In genomic region chr11:101260826-101261380, GRCm38 (mm10) we compare ENCODE assay signal across 8 mouse cellular contexts. TPM values are rescaled to one million over a fixed set of nuclear protein-coding genes. Genes with fewer than 3 reads are reported as not detected.
A peak's percentile ranks its signal among the peaks of the same experiment; 100 is the strongest.
DNase-seq lines count a peak whose midpoint lies in the region; ATAC-seq and TF ChIP-seq lines count a peak whose summit lies in the region.

No protein-coding gene starts in this region.

- no peak for TF ChIP-seq CTCF in hindbrain, postnatal 0 days (IDR thresholded peaks at IDR 0.05; ENCODE audit: low read depth)

- H3K36me3 ChIP-seq in embryonic facial prominence, embryonic 12.5 days = peaks cover 7% of the 10 kb centered on the region; the same call in 1 of the 2 replicates
- H3K36me3 ChIP-seq in hindbrain, postnatal 0 days (ENCODE audit: insufficient read depth, low read length) = peaks cover 11% of the 10 kb centered on the region; the same call in 1 of the 2 replicates
- H3K36me3 ChIP-seq in midbrain, embryonic 12.5 days = peaks cover 10% of the 10 kb centered on the region; the same call in 1 of the 2 replicates

- H3K9ac ChIP-seq in embryonic facial prominence, embryonic 12.5 days = peak overlapping the region; percentile 70
- peak overlapping the region; percentile 63 for H3K9ac ChIP-seq in hindbrain, postnatal 0 days (replicated peaks; ENCODE audit: low read length)
- peak overlapping the region; percentile 71 for H3K9ac ChIP-seq in midbrain, embryonic 12.5 days (replicated peaks)

- peak overlapping the region; percentile 97 for H3K4me2 ChIP-seq in embryonic facial prominence, embryonic 12.5 days (replicated peaks)
- peak overlapping the region; percentile 97 for H3K4me2 ChIP-seq in hindbrain, postnatal 0 days (ENCODE audit: low read depth, low read length)
- H3K4me2 ChIP-seq in midbrain, embryonic 12.5 days (replicated peaks) = peak overlapping the region; percentile 98

- no peak for ATAC-seq in embryonic facial prominence, embryonic 12.5 days (ENCODE audit: insufficient number of reproducible peaks, insufficient read depth, low FRiP score, low TSS enrichment)
- 0 out of 2 replicates have a peak, but pooled peaks have one; percentile 16 for ATAC-seq in hindbrain, postnatal 0 days
- no peak; the same call in 1 of the 2 replicates for ATAC-seq in midbrain, embryonic 12.5 days (ENCODE audit: low FRiP score, low read depth)

- under 1% methylated on average over 30 of the region's 30 CpGs for WGBS in embryonic facial prominence, embryonic 12.5 days
- 1% methylated on average over 30 of the region's 30 CpGs for WGBS in hindbrain, postnatal 0 days
- WGBS in midbrain, embryonic 12.5 days = under 1% methylated on average over 30 of the region's 30 CpGs

- peaks cover 54% of the 10 kb centered on the region for H3K4me1 ChIP-seq in embryonic facial prominence, embryonic 12.5 days
- H3K4me1 ChIP-seq in hindbrain, postnatal 0 days (ENCODE audit: insufficient read depth, low read length) = peaks cover 20% of the 10 kb centered on the region
- peaks cover 53% of the 10 kb centered on the region for H3K4me1 ChIP-seq in midbrain, embryonic 12.5 days

- H3K4me3 ChIP-seq in embryonic facial prominence, embryonic 12.5 days = peak overlapping the region; percentile 55
- H3K4me3 ChIP-seq in hindbrain, postnatal 0 days (ENCODE audit: low read length) = peak overlapping the region; percentile 42
- peak overlapping the region; percentile 50 for H3K4me3 ChIP-seq in midbrain, embryonic 12.5 days

- DNase-seq in kidney, adult 18-20 months = peak; percentile 60
- no peak for DNase-seq in kidney, postnatal 14 days
- no peak for DNase-seq in hindbrain, postnatal 0 days (ENCODE audit: low spot score)
- DNase-seq in right cerebral cortex, postnatal 14 days = no peak
- DNase-seq in thymus, postnatal 4 days = no peak
- no peak for DNase-seq in thymus, postnatal 25 days

- H3K27me3 ChIP-seq in embryonic facial prominence, embryonic 12.5 days = peaks cover 45% of the 10 kb centered on the region
- peaks cover 11% of the 10 kb centered on the region; the same call in 1 of the 2 replicates for H3K27me3 ChIP-seq in hindbrain, postnatal 0 days (ENCODE audit: insufficient read depth, low read length)
- H3K27me3 ChIP-seq in midbrain, embryonic 12.5 days = peaks cover 59% of the 10 kb centered on the region

- peak overlapping the region; percentile 80 for H3K27ac ChIP-seq in embryonic facial prominence, embryonic 12.5 days
- H3K27ac ChIP-seq in hindbrain, postnatal 0 days = peak overlapping the region; percentile 41; the same call in 1 of the 2 replicates
- H3K27ac ChIP-seq in midbrain, embryonic 12.5 days (replicated peaks) = peak overlapping the region; percentile 58

- no peaks in the 10 kb centered on the region for H3K9me3 ChIP-seq in embryonic facial prominence, embryonic 12.5 days
- no peaks in the 10 kb centered on the region for H3K9me3 ChIP-seq in hindbrain, postnatal 0 days (ENCODE audit: low read length)
- no peaks in the 10 kb centered on the region for H3K9me3 ChIP-seq in midbrain, embryonic 12.5 days

RNA-seq across cellular contexts. Expression of gene Wnk4, which starts 0.5 kb away (rescaled TPM):
- polyA plus RNA-seq in embryonic facial prominence, embryonic 12.5 days (2016; fragmentation: Nextera tagmentation; extraction: Ambion mirVana) = 7.7 and 8.0 TPM in 2 replicates
- total RNA-seq in hindbrain, postnatal 0 days (2014; rRNA removed) = 1.5 and 2.5 TPM in 2 replicates
- 6.5 and 8.0 TPM in 2 replicates for polyA plus RNA-seq in hindbrain, postnatal 0 days (2015; fragmentation: Nextera tagmentation; extraction: Ambion mirVana)
- polyA plus RNA-seq in midbrain, embryonic 12.5 days (2016; fragmentation: Nextera tagmentation; extraction: Ambion mirVana) = 7.8 and 10.2 TPM in 2 replicates

RNA-seq across cellular contexts. Expression of gene Vps25, which starts 7.4 kb away (rescaled TPM):
- polyA plus RNA-seq in embryonic facial prominence, embryonic 12.5 days (2016; fragmentation: Nextera tagmentation; extraction: Ambion mirVana) = 93.6 and 99.3 TPM in 2 replicates
- total RNA-seq in hindbrain, postnatal 0 days (2014; rRNA removed) = 66.1 and 82.1 TPM in 2 replicates
- 134 and 137 TPM in 2 replicates for polyA plus RNA-seq in hindbrain, postnatal 0 days (2015; fragmentation: Nextera tagmentation; extraction: Ambion mirVana)
- polyA plus RNA-seq in midbrain, embryonic 12.5 days (2016; fragmentation: Nextera tagmentation; extraction: Ambion mirVana) = 101 and 102 TPM in 2 replicates

RNA-seq across cellular contexts. Expression of gene Ramp2, which starts 15.1 kb away (rescaled TPM):
- polyA plus RNA-seq in embryonic facial prominence, embryonic 12.5 days (2016; fragmentation: Nextera tagmentation; extraction: Ambion mirVana) = 80.2 and 86.9 TPM in 2 replicates
- total RNA-seq in hindbrain, postnatal 0 days (2014; rRNA removed) = 66.1 and 72.7 TPM in 2 replicates
- polyA plus RNA-seq in hindbrain, postnatal 0 days (2015; fragmentation: Nextera tagmentation; extraction: Ambion mirVana) = 108 and 111 TPM in 2 replicates
- polyA plus RNA-seq in midbrain, embryonic 12.5 days (2016; fragmentation: Nextera tagmentation; extraction: Ambion mirVana) = 70.3 and 76.3 TPM in 2 replicates

RNA-seq across cellular contexts. Expression of gene Cntd1, which starts 17.9 kb away (rescaled TPM):
- 1.4 and 2.0 TPM in 2 replicates for polyA plus RNA-seq in embryonic facial prominence, embryonic 12.5 days (2016; fragmentation: Nextera tagmentation; extraction: Ambion mirVana)
- total RNA-seq in hindbrain, postnatal 0 days (2014; rRNA removed) = 0.10 TPM in 1 of 2 replicates, not detected in the other
- 0.66 and 0.89 TPM in 2 replicates for polyA plus RNA-seq in hindbrain, postnatal 0 days (2015; fragmentation: Nextera tagmentation; extraction: Ambion mirVana)
- polyA plus RNA-seq in midbrain, embryonic 12.5 days (2016; fragmentation: Nextera tagmentation; extraction: Ambion mirVana) = 1.3 and 1.6 TPM in 2 replicates

RNA-seq across cellular contexts. Expression of gene Coa3, which starts 18.0 kb away (rescaled TPM):
- polyA plus RNA-seq in embryonic facial prominence, embryonic 12.5 days (2016; fragmentation: Nextera tagmentation; extraction: Ambion mirVana) = 201 and 209 TPM in 2 replicates
- total RNA-seq in hindbrain, postnatal 0 days (2014; rRNA removed) = 146 and 154 TPM in 2 replicates
- polyA plus RNA-seq in hindbrain, postnatal 0 days (2015; fragmentation: Nextera tagmentation; extraction: Ambion mirVana) = 214 and 225 TPM in 2 replicates
- polyA plus RNA-seq in midbrain, embryonic 12.5 days (2016; fragmentation: Nextera tagmentation; extraction: Ambion mirVana) = 196 and 198 TPM in 2 replicates
